Mouse (Mus musculus) cerebellum, adult 11 months (tissue): ENCODE measurements around the gene Wdfy3.
A peak's percentile ranks its signal among the peaks of the same experiment; 100 is the strongest.

ENCODE experiments used
- DNase-seq: peaks from one replicate; pipeline ENCODE4 v3.0.0; 2022

Wdfy3 gene

GRCm38 (mm10) chr5:102054511-102055093, 15.1 kb downstream of the Wdfy3 start:
- no peak for DNase-seq

DNA sequence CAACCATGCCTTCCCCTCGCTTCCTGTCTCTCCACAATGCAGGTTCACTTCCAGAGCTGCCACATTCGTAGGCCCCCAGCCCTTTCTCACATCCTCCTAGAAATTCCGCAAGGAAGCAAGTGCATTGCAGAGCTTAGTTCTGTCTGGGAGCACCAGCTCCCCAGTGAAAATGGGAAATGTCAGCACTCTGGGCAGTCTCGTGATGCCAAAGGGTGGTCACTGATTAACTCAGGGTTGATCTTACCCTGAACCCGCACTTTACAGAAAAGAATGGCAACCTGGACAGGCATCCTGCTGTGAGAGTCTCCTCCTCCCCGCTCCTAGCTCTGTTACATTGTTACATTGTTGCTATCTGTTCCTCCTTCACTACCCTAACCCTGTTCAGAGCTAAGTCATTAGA, 16.8 kb downstream of the Wdfy3 start:
- DNase-seq, result no peak

DNA sequence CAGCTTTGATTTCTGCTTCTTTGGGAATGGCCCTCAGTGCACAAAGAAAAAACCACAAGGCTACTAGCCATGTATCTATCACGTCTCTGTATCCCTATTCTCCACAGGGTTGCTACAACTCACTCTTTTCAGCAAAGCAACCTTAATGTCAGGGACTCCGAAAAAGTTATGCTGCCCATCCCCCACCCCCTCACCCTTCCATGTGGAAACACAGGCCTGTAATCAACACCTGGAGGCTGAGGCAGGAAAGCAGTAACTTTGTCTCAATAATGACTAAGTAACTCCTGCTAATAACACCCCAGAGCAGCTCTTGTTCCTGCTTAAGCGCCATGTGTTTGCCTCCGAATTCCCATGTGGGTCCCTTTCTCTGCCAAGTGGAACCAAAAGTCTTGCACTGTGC, 17.3 kb downstream of the Wdfy3 start:
- DNase-seq, result no peak

GRCm38 (mm10) chr5:102050677-102051076, 19.0 kb downstream of the Wdfy3 start:
- DNase-seq, result no peak

- DNase-seq, result no peak
Observed at GRCm38 (mm10) chr5:102048416-102048815, 21.3 kb downstream of the Wdfy3 start.

DNA sequence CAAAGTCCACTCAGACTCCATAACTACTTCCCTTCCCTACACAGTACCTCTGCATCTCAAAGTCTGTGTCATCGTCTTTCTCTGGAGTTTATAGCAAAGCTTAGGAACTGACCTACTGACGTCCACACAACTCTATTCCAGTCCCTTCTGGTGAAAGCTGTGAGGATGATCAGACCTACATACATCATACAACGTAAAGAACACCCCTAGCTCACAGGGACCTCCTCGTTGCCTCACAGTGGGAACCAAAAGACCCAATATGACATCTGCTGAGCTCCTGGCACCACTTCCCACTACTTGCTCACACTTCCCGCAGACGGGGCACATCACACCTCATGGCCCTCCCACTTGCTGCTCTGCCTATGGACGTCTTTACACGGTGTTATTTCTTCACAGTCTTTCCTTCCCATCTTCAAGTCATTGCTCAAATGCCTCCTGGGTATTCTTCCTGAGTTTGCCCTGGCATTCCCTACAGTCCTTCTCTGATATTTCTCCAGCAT, 23.1 kb downstream of the Wdfy3 start:
- DNase-seq, result no peak

DNA sequence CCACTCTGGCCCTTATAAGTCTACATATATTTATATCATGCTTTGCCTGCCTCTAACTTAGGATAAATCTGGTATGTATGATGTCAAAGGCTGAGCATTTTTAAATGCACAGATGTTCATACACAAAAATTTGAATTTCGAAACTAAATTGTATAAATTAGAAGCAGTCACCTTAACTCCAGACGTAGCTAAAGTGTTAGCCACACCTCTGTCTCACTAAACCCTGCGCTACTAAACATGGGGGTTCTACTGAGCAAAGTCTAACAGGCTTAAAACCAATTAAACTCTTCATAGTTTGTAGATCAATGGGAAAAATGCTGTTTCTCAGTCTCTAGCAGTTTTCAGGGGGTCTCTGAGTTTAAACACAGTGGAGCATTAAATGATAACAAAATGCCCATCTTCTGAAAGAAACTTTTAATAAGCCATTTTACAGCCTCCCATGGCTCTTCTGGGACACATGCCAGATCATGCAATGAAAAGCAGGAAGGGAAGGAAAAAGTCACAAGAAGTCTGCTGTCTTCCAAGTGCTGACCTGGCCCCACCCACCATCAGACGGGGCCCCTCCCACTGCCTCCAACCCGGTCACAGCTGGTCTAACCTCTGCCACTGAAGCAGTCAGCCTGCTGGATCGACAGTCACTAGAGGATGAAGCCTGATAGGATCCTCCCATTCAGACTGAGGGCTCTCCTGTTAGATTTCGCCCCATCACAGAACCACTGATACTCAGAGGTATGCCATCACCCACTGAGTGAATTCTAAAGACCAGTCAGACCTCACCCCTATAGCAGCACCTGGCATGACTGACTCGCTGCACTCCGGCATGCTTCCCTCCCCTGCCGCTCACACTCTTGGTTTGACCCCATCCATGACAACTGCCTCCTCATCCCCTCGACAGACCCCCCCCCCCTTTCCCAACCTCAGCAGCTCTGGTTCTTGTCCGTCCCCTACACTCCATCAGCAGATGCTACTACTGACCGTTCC, 23.8 kb downstream of the Wdfy3 start:
- no peak for DNase-seq

- no peak for DNase-seq
Observed at GRCm38 (mm10) chr5:102045177-102045576, 24.5 kb downstream of the Wdfy3 start.

DNA sequence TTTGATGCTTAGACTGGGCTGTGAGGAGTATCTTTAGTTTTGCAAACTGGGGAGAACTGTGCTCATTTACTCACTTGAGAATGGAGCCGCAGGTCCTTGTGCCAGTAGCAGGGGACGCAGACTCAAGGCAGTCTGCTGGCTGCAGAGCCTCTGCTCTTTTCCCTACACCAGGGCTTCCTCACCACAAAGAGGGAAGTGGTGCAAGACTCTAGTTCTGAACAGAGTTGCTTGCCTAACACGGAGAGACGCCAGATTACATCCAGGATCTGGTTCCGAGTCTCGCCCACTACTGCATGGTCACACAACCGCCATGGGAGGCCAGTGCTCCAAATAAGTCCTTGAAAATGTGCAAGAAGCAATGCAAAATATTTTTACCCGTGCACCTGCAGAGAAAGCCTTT, 36.4 kb downstream of the Wdfy3 start:
- DNase-seq, result no peak

DNA sequence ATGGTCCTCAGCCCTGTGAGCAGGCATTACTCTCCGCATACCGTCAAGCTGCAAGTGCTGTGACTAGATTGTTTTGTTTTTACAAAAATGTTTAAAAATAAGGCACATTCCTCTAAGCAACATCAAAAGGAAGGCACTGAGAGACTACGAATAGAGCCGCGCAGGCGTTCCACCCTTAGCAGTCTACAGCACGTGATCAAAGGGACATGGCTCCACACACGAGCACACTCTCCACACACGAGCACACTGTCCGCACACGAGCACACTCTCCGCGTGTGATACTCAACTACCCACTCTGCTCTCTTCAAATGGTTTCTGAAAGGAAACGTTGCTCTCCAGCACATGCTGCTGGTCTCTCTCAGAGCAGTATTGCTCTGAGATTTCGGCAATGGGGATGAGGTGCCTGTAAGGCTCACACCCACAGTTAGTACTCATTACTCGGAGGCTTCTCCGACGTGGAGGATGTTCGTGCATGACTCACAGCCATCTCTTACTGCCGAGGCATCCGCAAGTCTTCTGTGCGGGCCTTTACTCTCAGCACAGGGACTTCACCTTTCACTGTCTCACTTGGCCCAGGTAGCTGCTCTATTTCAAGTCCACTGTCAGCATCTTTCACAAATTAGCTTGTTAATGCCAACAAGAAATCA, 37.0 kb downstream of the Wdfy3 start:
- no peak for DNase-seq

DNA sequence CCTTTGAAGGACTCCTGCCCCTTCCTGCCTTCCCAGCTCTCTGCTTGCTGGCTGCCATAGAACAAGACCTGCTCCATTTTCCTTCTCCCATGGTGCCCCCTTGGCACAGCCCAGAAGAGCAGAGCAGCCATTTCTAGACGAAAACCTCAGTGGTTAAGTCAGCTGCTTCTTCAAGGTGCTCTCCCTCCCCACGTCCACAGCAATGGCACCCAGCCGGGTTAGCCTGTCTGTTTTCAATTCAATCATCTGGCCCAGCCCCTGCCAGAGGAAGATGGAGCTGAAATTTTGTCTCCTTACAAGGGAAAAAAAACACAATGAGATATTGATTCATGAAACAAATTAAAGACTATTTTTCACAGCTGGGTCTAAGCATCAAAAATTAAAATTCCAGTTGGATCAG, 37.5 kb downstream of the Wdfy3 start:
- peak; percentile 27 for DNase-seq

- no peak for DNase-seq
Observed at GRCm38 (mm10) chr5:102023376-102023775, 46.3 kb downstream of the Wdfy3 start.

- no peak for DNase-seq
Observed at GRCm38 (mm10) chr5:102022018-102022898, 47.5 kb downstream of the Wdfy3 start.

DNA sequence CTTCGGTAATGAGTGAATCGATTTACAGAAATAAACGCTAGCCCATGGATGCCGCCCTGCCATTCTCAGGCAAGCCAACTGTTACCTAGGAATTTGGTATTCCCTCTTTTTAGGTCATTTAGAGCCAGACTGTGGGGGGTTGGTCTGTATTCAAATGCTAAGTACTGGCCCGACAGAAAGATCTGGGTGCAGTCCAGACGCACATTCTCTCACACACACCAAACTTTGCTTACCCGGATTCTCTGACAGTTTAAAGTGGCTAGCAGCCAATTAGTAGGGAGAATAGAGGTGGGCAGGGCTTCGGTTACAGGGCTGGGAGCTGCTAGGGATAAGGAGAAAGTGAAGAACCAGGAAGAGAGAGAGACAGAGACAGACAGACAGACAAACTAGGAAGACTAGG, 55.5 kb downstream of the Wdfy3 start:
- DNase-seq, result peak; percentile 21

- DNase-seq, result no peak
Observed at GRCm38 (mm10) chr5:102013781-102014180, 55.9 kb downstream of the Wdfy3 start.

DNA sequence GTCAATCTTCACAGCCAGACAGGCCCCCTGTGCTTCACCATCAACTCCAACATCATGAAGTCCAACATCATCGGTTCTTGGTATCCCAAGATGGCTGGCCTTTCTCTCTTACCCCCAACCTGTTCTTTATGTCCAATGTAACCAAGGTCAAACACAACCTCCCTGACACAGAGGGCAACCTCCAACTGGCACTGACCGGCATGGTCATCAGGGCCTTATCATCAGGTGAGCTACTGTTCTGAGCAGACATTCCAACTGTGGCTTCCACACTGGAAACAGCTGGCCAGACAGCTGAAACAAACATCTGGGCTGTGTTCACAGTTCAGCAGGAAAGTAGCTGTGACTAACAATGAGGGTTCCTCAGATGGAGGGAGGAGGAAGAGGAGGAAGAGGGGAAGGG, 58.8 kb downstream of the Wdfy3 start:
- DNase-seq, result no peak

DNA sequence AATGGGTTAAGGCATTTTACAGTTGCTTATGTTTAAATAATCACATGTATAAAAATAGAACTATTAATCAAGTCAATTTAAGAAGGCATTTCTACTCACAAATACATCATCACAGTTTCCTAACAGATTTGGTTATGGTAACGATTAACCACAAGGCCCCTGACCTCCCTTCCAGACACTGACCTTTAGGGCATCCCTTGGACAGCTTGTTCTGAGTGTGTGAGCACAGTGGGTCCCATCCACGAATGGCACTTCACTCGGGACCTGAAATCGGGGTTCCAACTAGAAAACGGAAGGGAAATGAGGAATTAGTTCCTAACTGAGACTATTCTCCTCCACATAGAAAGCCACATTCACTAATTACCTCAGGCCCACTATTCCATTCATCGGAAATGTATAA, 60.1 kb downstream of the Wdfy3 start:
- no peak for DNase-seq

DNA sequence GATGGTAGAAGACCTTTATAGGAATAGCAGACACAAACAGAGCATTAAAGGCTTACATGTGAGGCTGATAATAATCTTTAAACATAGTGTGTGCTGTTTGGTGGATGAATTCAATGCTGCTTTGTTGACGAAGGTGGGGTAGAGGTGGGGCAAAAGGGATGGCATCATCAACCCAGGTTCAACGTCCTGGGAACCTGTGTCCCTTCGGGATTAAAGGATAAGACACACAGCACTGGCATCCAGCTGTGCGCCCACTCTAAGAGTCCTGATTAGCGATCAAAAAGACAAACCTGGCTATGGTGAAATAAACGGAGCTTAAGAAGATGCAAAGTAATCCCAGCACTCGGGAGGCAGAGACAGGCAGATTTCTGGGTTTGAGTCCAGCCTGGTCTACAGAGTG, 61.0 kb downstream of the Wdfy3 start:
- DNase-seq, result no peak

GRCm38 (mm10) chr5:102006218-102006941, 63.3 kb downstream of the Wdfy3 start:
- peak; percentile 54 for DNase-seq

GRCm38 (mm10) chr5:102003371-102003770, 66.3 kb downstream of the Wdfy3 start:
- DNase-seq, result no peak

- no peak for DNase-seq
Observed at GRCm38 (mm10) chr5:102001026-102001425, 68.7 kb downstream of the Wdfy3 start.

DNA sequence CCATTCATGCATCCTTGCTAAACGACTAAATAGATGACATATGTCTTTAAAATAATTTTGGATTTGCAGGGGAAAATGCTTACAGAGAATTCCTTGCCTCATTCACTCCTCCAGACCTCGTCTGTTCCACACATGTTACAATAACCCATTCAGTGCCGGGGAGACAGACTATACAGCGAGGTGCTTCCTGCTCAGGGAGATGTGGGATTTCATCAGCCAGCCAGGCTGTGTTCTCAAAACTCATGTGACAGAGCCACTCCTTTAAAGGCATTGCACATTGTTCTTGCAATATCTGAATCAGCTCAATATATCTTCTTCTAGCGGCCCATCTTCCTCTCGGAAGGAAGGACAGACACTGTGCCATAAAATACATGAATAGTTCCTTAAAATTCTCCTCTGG, 70.8 kb downstream of the Wdfy3 start:
- no peak for DNase-seq
